Mouse (Mus musculus) neural tube, embryonic 14.5 days (tissue): ENCODE data around the gene Mpped2. TPM values are rescaled to one million over a fixed set of nuclear protein-coding genes. Genes with fewer than 3 reads are reported as not detected.

Experiments
- ATAC-seq: fragments of 200-750 bp; cut with Nextera tagmentation; 2 replicates; pipeline ENCODE4 v1.8.0; 2017; ENCODE audit warnings: low read depth, mild to moderate bottlenecking, moderate TSS enrichment, moderate library complexity
- H3K27ac ChIP-seq: fragments of 300-500 bp; sonication (generic); 2 replicates; pipeline ENCODE4 v1.5.1; 2014; ENCODE audit warnings: low read depth, mild to moderate bottlenecking, control low read depth, low read length, moderate library complexity, mixed read lengths
- H3K27me3 ChIP-seq: fragments of 300-500 bp; sonication (generic); 2 replicates; pipeline ENCODE4 v1.6.1; 2014; ENCODE audit warnings: low read length; ENCODE audit not compliant: control insufficient read depth, insufficient read depth
- H3K36me3 ChIP-seq: fragments of 300-500 bp; sonication (generic); 2 replicates; pipeline ENCODE4 v1.6.1; 2014; ENCODE audit warnings: low read length, mixed read lengths; ENCODE audit not compliant: control insufficient read depth, insufficient read depth
- H3K4me1 ChIP-seq: fragments of 300-500 bp; sonication (generic); 2 replicates; pipeline ENCODE4 v1.6.1; 2014; ENCODE audit warnings: low read length; ENCODE audit not compliant: control insufficient read depth, insufficient read depth
- H3K4me2 ChIP-seq: fragments of 300-500 bp; sonication (generic); 2 replicates; pipeline ENCODE4 v1.6.1; 2014; ENCODE audit warnings: mild to moderate bottlenecking, low read depth, low read length, control low read depth
- H3K4me3 ChIP-seq: fragments of 300-500 bp; sonication (generic); 2 replicates; pipeline ENCODE4 v1.5.1; 2014; ENCODE audit warnings: low read depth, low read length, control low read depth, mixed read lengths
- H3K9ac ChIP-seq: fragments of 300-500 bp; sonication (generic); replicated peaks from 2 replicates; pipeline ENCODE4 v1.6.1; 2014; ENCODE audit warnings: low read depth, mild to moderate bottlenecking, control low read depth, low read length, mixed read lengths
- H3K9me3 ChIP-seq: fragments of 300-500 bp; sonication (generic); 2 replicates; pipeline ENCODE4 v1.6.1; 2016; ENCODE audit warnings: low read length; ENCODE audit not compliant: control insufficient read depth
- WGBS: fragments of 180-500 bp; shearing (Covaris S2); extraction: QIAGEN DNeasy Blood & Tissue Kit; methylation state at CpG from one replicate; pipeline ENCODE4 v1.1.7; 2014; 5-methylcytosine and 5-hydroxymethylcytosine counted together
- polyA plus RNA-seq: library from polyadenylated mRNA; unstranded; fragments of >200 nt; fragmentation: Nextera tagmentation; extraction: Ambion mirVana; gene quantifications from 2 replicates; pipeline ENCODE4 v1.2.1, GENCODE M21; 2014

The Mpped2 gene
- polyA plus RNA-seq, 1 experiment from 2014 or later, result 239 TPM

DNA sequence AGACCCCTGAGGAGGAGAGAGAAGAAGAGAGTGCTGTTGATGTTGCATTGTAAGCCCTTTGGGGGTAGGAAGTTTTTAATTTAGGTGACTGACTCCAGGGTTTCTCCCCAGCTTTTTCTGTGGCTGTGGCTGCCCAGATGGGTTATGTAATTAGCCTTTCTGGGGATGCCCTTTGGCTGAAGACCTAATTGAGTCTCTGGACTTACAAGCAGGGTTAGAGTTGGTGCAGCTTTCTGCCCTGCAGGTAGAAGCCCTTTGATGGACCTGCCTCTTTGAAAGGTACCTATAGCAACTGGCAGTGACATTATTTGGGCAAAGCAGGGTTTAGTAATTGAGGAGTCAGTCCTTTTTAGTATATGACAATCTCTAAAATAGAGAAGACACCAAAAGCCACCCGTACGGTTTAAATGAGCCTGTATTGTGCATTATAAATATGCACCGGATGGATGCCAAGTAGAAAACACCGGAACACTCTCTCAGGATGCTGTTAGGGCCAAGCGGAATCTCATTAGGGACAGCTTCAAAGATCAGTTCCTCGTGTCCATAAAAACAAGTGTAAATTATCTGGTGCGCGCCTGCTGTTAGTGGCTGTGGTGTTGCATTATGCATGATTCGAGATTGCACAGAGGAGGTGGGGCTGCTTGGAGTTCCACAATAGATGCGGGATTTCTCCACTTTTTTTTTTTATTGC, 22.8 kb downstream of the Mpped2 start:
- peak overlapping the region; percentile 21; the same call in 1 of the 2 replicates for H3K4me2 ChIP-seq
- H3K4me3 ChIP-seq, result no peak overlapping the region
- 9% methylated on average over 10 of the region's 10 CpGs for WGBS
- no peaks in the 10 kb centered on the region for H3K27me3 ChIP-seq
- H3K9me3 ChIP-seq, result no peaks in the 10 kb centered on the region
- no peak overlapping the region for H3K9ac ChIP-seq
- H3K27ac ChIP-seq, result peak overlapping the region; percentile 11; the same call in 1 of the 2 replicates
- H3K36me3 ChIP-seq, result no peaks in the 10 kb centered on the region
- peaks cover 34% of the 10 kb centered on the region for H3K4me1 ChIP-seq
- ATAC-seq, result peak; percentile 83

DNA sequence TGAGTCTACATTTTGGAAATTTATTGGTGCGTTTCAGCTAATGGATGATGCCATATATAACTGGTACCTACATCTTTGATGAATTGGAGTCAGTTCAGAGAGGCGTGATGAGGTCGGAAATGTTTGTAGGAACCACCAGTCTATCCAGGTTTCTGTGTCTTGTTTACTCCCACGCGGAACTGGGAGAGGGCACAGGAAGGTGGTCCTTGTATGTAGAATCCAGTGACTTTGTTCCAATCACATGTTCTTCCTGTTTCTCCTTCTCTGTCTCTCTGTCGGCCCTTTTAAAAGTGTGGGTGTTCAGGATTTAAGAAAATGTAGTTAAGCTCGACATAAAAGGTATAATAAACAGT, 23.3 kb downstream of the Mpped2 start:
- Histone ChIP-seq H3K9me3 (no peaks in the 10 kb centered on the region), H3K27me3 (no peaks in the 10 kb centered on the region), H3K4me1 (peaks cover 35% of the 10 kb centered on the region), H3K36me3 (no peaks in the 10 kb centered on the region), H3K4me2 (peak overlapping the region; percentile 21; the same call in 1 of the 2 replicates), H3K27ac (peak overlapping the region; percentile 11; the same call in 1 of the 2 replicates), H3K4me3 (no peak overlapping the region), H3K9ac (no peak overlapping the region)
- peak; percentile 47 for ATAC-seq
- WGBS, result 37% methylated on average over 7 of the region's 7 CpGs

DNA sequence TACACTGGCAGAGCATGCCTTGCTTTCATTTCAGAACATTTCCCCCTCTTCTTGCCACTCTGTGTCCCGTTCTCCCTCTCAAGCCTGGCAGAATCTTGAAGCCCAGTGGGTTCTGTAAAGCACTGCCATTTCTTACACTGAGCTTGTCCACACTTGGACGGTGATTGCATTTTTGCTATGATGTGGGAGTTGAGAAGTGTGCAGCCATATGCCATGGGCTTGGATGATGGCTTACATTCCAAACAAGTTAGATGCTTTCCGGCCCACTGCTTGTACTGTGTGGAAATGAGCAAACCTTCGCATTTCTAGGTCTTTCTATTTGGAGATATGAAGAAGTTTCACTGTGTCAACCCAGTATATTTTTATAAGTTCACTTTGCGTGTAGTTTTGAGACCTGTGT, 25.8 kb downstream of the Mpped2 start:
- no peaks in the 10 kb centered on the region for H3K9me3 ChIP-seq
- H3K36me3 ChIP-seq, result no peaks in the 10 kb centered on the region
- H3K27me3 ChIP-seq, result no peaks in the 10 kb centered on the region
- no peak overlapping the region for H3K9ac ChIP-seq
- ATAC-seq, result no peak
- H3K27ac ChIP-seq, result no peak overlapping the region
- H3K4me3 ChIP-seq, result no peak overlapping the region
- no peak overlapping the region for H3K4me2 ChIP-seq
- WGBS, result 91% methylated on average over 5 of the region's 5 CpGs
- peaks cover 33% of the 10 kb centered on the region for H3K4me1 ChIP-seq

DNA sequence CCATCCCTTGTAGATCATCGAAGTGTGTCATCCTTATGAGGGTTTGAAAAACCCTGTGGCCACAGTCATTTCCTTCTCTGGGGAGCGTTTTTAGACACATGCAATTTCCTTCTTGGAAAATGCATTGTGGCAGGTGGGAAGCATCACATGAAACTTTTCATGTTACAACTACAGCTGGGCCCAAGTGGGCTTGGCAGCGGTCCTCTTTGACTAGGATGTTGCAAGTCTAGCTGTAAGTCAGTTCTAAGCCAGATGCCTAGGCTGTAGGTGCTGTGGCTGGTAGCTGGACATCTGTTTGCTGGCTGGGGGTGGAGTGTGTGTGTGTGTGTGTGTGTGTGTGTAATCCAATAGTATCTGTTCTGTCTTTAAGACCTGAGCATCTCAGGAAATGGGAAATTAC, 26.4 kb downstream of the Mpped2 start:
- peaks cover 33% of the 10 kb centered on the region for H3K4me1 ChIP-seq
- H3K9ac ChIP-seq, result no peak overlapping the region
- no peaks in the 10 kb centered on the region for H3K9me3 ChIP-seq
- no peak for ATAC-seq
- no peaks in the 10 kb centered on the region for H3K36me3 ChIP-seq
- WGBS, result 77% methylated on average over 3 of the region's 3 CpGs
- no peak overlapping the region for H3K4me3 ChIP-seq
- no peaks in the 10 kb centered on the region for H3K27me3 ChIP-seq
- peak overlapping the region; percentile 56; the same call in 1 of the 2 replicates for H3K27ac ChIP-seq
- H3K4me2 ChIP-seq, result no peak overlapping the region

DNA sequence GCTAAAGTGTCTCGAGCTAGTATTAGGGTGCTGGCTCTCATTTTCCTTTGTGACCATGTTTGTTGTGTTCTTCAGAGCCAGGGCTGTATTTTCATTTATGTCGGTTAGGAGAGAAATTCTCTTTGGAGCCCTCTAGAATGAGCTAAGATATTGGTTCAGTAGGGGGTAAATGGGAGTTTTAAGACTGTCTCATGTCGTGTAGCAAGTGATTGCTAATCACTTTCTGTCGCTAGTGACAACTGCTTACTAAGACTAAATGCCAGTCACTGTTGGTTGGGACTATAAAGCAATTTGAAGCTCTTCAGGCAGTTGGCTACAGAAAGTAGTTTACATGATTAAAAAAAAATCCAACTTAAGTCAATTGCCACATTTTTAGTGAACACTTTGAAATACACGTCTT, 27.6 kb downstream of the Mpped2 start:
- Histone ChIP-seq H3K9ac (no peak overlapping the region), H3K4me3 (no peak overlapping the region), H3K27me3 (no peaks in the 10 kb centered on the region), H3K36me3 (no peaks in the 10 kb centered on the region), H3K27ac (peak overlapping the region; percentile 56; the same call in 1 of the 2 replicates), H3K4me2 (no peak overlapping the region), H3K4me1 (peaks cover 27% of the 10 kb centered on the region), H3K9me3 (no peaks in the 10 kb centered on the region)
- peak; percentile 38; the same call in 1 of the 2 replicates for ATAC-seq
- 18% methylated on average over 5 of the region's 5 CpGs for WGBS

DNA sequence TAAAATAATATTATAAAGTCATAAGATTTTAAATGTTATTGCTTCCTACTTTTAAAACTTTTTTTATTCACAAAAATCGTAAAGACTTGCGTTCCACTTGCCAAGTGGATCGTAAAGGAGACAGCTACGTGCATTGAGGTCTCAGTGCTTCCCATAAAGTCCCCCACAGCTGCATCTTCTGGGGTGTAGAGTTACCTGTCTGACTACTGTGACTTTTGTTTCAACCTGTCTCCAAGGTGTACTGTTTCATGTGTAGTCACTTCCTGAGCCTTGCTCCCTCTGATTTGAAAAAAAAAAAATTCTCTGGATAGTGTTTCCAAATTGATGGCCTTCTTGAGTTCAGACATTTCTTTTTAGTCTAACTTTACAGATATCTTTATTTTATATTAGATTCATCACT, 29.0 kb downstream of the Mpped2 start:
- H3K4me3 ChIP-seq, result no peak overlapping the region
- no peak overlapping the region for H3K4me2 ChIP-seq
- no peaks in the 10 kb centered on the region for H3K27me3 ChIP-seq
- H3K36me3 ChIP-seq, result no peaks in the 10 kb centered on the region
- H3K9me3 ChIP-seq, result no peaks in the 10 kb centered on the region
- WGBS, result 64% methylated on average over 4 of the region's 4 CpGs
- no peak overlapping the region for H3K27ac ChIP-seq
- no peak for ATAC-seq
- peaks cover 17% of the 10 kb centered on the region for H3K4me1 ChIP-seq
- no peak overlapping the region for H3K9ac ChIP-seq

DNA sequence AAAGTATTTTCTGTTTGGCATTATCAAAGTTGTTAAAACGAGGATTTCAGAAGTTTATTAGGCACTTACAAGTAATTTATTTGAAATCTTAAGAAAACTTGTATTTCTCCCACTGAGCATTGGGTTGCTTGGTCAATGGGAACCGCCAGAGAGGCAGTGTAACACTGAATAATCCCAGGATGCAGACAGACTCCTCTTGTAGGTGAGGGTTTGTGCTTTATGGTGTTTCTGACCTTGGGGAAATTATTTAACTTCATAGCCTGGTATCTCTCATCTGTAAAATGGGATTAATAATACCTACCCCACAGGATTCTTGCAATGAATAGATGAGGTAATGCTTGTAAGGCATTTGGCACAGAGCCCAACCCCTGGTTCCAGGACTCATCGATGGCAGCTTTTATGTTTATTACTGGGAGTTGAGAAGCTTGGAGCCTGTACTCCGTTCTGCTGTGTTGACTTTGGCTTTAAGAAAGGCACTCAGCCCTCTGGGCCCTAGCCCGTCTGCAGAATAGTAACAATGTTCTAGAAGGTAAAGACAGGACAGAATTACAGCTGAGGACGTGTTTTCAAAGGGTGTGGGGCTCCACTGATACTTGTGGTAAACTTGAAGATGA, 37.0 kb downstream of the Mpped2 start:
- Histone ChIP-seq H3K4me3 (no peak overlapping the region), H3K9ac (no peak overlapping the region), H3K4me1 (peaks cover 16% of the 10 kb centered on the region), H3K9me3 (no peaks in the 10 kb centered on the region), H3K27ac (peak overlapping the region; percentile 8; the same call in 1 of the 2 replicates), H3K27me3 (no peaks in the 10 kb centered on the region), H3K36me3 (no peaks in the 10 kb centered on the region), H3K4me2 (no peak overlapping the region)
- ATAC-seq, result peak; percentile 46; the same call in 1 of the 2 replicates
- WGBS, result 48% methylated on average over 6 of the region's 6 CpGs

DNA sequence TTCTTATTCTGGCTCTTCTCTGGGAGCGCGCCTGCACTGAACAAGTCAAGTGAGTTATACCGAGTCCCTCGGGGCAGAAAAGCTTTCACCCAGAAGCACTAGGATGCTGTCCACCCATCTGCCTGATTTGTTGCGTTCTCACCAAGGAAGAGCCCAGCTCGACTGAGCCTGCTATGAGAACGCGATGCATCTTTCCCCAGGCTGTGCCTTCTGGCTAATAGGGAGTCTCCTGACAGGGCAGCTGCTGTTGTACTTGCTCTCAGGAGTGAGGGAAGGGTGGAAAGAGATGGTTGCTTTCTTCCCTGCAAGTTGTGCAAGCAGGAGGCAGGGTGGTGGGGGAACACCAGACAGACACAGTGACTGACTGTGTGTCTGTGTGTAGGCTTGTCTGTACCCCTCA, 37.5 kb downstream of the Mpped2 start:
- H3K9ac ChIP-seq, result no peak overlapping the region
- H3K27ac ChIP-seq, result peak overlapping the region; percentile 8; the same call in 1 of the 2 replicates
- H3K27me3 ChIP-seq, result no peaks in the 10 kb centered on the region
- no peaks in the 10 kb centered on the region for H3K36me3 ChIP-seq
- peak; percentile 32; the same call in 1 of the 2 replicates for ATAC-seq
- no peak overlapping the region for H3K4me2 ChIP-seq
- WGBS, result 48% methylated on average over 8 of the region's 8 CpGs
- H3K4me3 ChIP-seq, result no peak overlapping the region
- H3K9me3 ChIP-seq, result no peaks in the 10 kb centered on the region
- peaks cover 17% of the 10 kb centered on the region for H3K4me1 ChIP-seq

DNA sequence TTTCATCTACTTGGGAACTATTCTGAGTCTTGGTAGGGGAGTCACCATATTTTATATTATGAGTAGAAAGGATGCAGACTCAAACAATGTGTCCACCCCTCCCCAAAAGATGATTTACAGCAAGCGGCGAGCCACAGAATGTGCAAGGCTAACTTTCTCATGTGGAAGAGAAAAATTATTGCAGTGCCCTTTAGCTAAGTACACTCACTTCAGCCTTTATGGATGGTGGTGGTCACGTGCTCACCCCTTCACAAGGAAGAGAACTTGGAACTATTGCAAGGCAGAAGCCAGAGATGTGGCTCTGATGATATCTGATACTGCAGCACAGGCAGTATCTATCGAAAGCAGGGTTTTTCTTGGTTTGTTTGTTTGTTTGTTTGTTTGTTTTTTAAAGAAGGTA, 38.4 kb downstream of the Mpped2 start:
- 82% methylated on average over 4 of the region's 4 CpGs for WGBS
- Histone ChIP-seq H3K27me3 (no peaks in the 10 kb centered on the region), H3K9ac (no peak overlapping the region), H3K9me3 (no peaks in the 10 kb centered on the region), H3K4me3 (no peak overlapping the region), H3K4me2 (no peak overlapping the region), H3K27ac (no peak overlapping the region), H3K4me1 (peaks cover 25% of the 10 kb centered on the region), H3K36me3 (no peaks in the 10 kb centered on the region)
- no peak for ATAC-seq
